Mouse (Mus musculus) G1E (cell line): ENCODE measurements around the gene Gpx8.

Experiments
- CTCF ChIP-seq: IDR thresholded peaks from 2 replicates; pipeline ENCODE4 v1.5.1; 2012; ENCODE audit warnings: low read depth, low read length, inconsistent platforms, mixed read lengths
- GATA1 ChIP-seq: IDR thresholded peaks from 2 replicates; pipeline ENCODE4 v1.6.1; 2012; ENCODE audit warnings: borderline replicate concordance, low read length, inconsistent platforms, mixed read lengths
- TAL1 ChIP-seq: conservative IDR thresholded peaks from 2 replicates; pipeline ENCODE4 v1.6.1; 2012; ENCODE audit warnings: low read depth, low read length, inconsistent platforms, mixed read lengths

DNA sequence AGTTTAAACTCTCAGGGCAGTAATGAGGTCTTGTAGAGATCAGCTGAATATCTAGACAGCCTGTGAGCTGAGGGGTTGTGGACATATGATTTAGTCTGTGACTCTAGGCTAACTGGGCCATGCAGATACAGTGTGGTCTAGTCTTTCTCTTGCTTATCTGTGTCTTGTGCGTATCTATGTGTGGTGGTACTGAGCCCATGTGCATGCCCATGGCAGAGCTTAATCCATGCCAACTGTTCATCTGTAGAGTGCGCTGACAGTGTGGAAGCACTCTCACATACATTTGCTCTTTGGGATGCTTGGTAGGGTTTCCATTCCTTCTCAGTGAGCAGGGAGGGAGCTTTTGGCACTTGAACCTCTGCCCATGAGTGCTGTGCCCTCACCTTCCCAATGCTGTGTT is 24.7 kb downstream of the Gpx8 start:
- TF ChIP-seq CTCF (no peak), GATA1 (no peak), TAL1 (no peak)
